Mouse (Mus musculus) kidney, postnatal 25 days (tissue): ENCODE results near the gene Gemin5.
A peak's percentile ranks its signal among the peaks of the same experiment; 100 is the strongest.
"Not testable (repeated sequence)": the region's sequence is repeated elsewhere in the genome, so short reads cannot be mapped to it uniquely, and the experiment has no call there.

Experiments used
- DNase-seq, 2 experiments: peaks; one replicate each; pipeline ENCODE4 v3.0.0; 2021; ENCODE audit warnings: mixed read lengths in 2 of 2

Gemin5 gene

GRCm38 (mm10) chr11:58168167-58168915, at the start of gene Gemin5:
TSS of gene Gemin5 (minus strand) at chr11:58168539.
- DNase-seq, result peak; percentile 84 to 89

GRCm38 (mm10) chr11:58216823-58217222, 48.5 kb upstream of the Gemin5 start:
- peak in 1 of 2 experiments; percentile 17 for DNase-seq

- peak in 1 of 2 experiments; percentile 36 for DNase-seq
These were observed 47.5 kb upstream of the Gemin5 start for GRCm38 (mm10) chr11:58215814-58216213.

GRCm38 (mm10) chr11:58215049-58215430, 46.7 kb upstream of the Gemin5 start:
- not testable (repeated sequence) for DNase-seq

GRCm38 (mm10) chr11:58214391-58215048, 46.2 kb upstream of the Gemin5 start:
- DNase-seq, result peak; percentile 92 to 95

- DNase-seq, result no peak
These were observed 45.5 kb upstream of the Gemin5 start for GRCm38 (mm10) chr11:58213673-58214342.

GRCm38 (mm10) chr11:58211682-58212067, 43.3 kb upstream of the Gemin5 start:
- DNase-seq, result no peak

GRCm38 (mm10) chr11:58211062-58211681, 42.8 kb upstream of the Gemin5 start:
- DNase-seq, result no peak

GRCm38 (mm10) chr11:58210321-58210886, 42.1 kb upstream of the Gemin5 start:
- DNase-seq, result no peak

GRCm38 (mm10) chr11:58201052-58201451, 32.7 kb upstream of the Gemin5 start:
- no peak for DNase-seq

GRCm38 (mm10) chr11:58200226-58200625, 31.9 kb upstream of the Gemin5 start:
- no peak for DNase-seq

- peak; percentile 88 to 90 for DNase-seq
These were observed 31.1 kb upstream of the Gemin5 start, which contains the start of the genes Igtp and Irgm2 for GRCm38 (mm10) chr11:58199229-58200037. TSS of gene Igtp (plus strand) at chr11:58199556. TSS of gene Irgm2 (plus strand) at chr11:58199618.

- DNase-seq, result no peak
These were observed 30.3 kb upstream of the Gemin5 start for GRCm38 (mm10) chr11:58198663-58199062.

- no peak for DNase-seq
These were observed 25.7 kb upstream of the Gemin5 start for GRCm38 (mm10) chr11:58193860-58194520.

GRCm38 (mm10) chr11:58193326-58193725, 25.0 kb upstream of the Gemin5 start:
- no peak for DNase-seq

GRCm38 (mm10) chr11:58189675-58190074, 21.3 kb upstream of the Gemin5 start:
- no peak for DNase-seq

GRCm38 (mm10) chr11:58183579-58183978, 15.2 kb upstream of the Gemin5 start:
- DNase-seq, result no peak

GRCm38 (mm10) chr11:58180756-58181155, 12.4 kb upstream of the Gemin5 start:
- DNase-seq, result peak; percentile 39 to 65

- DNase-seq, result peak in 1 of 2 experiments; percentile 18
These were observed 11.6 kb upstream of the Gemin5 start for GRCm38 (mm10) chr11:58179986-58180385.

GRCm38 (mm10) chr11:58179563-58179962, 11.2 kb upstream of the Gemin5 start:
- DNase-seq, result peak; percentile 78 to 87

- DNase-seq, result peak; percentile 98 to 99
These were observed 3.2 kb upstream of the Gemin5 start, which contains the start of gene Mrpl22 for GRCm38 (mm10) chr11:58171459-58172091. TSS of gene Mrpl22 (plus strand) at chr11:58171661.
